Comparison of ENCODE assay signal across 14 mouse cellular contexts in genomic region chr10:7189194-7189593, GRCm38 (mm10). TPM values are rescaled to one million over a fixed set of nuclear protein-coding genes. Genes with fewer than 3 reads are reported as not detected.
A peak's percentile ranks its signal among the peaks of the same experiment; 100 is the strongest.
DNase-seq lines count a peak whose midpoint lies in the region; TF ChIP-seq lines count a peak whose summit lies in the region.
"Had no signal": no experiment of that assay in that cellular context is flagged by ENCODE, and none has a peak within 500 bp of the region (broad histone marks: within the 10 kb centered on the region; RNA-seq: fewer than 3 reads in every experiment).

No protein-coding gene starts in this region.

- TF ChIP-seq CTCF in cerebellum, adult 2 months (IDR thresholded peaks at IDR 0.05; ENCODE audit: borderline replicate concordance, insufficient read depth, low read depth, low read length) = no peak

- no peak for TF ChIP-seq POLR2A in cerebellum, adult 2 months (IDR thresholded peaks at IDR 0.05; ENCODE audit: borderline replicate concordance, insufficient read depth, low read length)

- no peaks in the 10 kb centered on the region for H3K27me3 ChIP-seq in cerebellum, adult 2 months (ENCODE audit: control insufficient read depth, insufficient read depth, low read length)
- H3K27me3 ChIP-seq: embryonic facial prominence, embryonic 13.5 days; heart, embryonic 13.5 days; limb, embryonic 12.5 days had no signal

- WGBS in cerebellum, adult 2 months = 20% methylated on average over 6 of the region's 6 CpGs

- DNase-seq in cerebellum, adult 2 months = no peak
- DNase-seq in cerebellum, postnatal 14 days = no peak
- DNase-seq in 3T3-L1 (ENCODE audit: low read depth, low spot score) (peak; percentile 61), adipocyte (ENCODE audit: low spot score) (peak; percentile 80)
- peak; percentile 40 for DNase-seq in lung, postnatal 36 days
- DNase-seq in frontal cortex, postnatal 25 days (ENCODE audit: low spot score in 2 of 2) = no peak
- no peak for DNase-seq in layer of hippocampus, adult 8-10 months (ENCODE audit: low spot score in 2 of 2)
- no peak for DNase-seq in frontal cortex, postnatal 36 days (ENCODE audit: low spot score in 2 of 2)
- DNase-seq: cerebellum, adult 11 months; spleen, adult 18-20 months; thymus, postnatal 36 days had no signal

- H3K4me1 ChIP-seq in cerebellum, adult 2 months (ENCODE audit: control insufficient read depth, insufficient read depth, low read length) = peaks cover 56% of the 10 kb centered on the region

- H3K27ac ChIP-seq in cerebellum, adult 2 months (ENCODE audit: insufficient read depth, low read length) = peak overlapping the region; percentile 23
- H3K27ac ChIP-seq: embryonic facial prominence, embryonic 13.5 days; heart, embryonic 13.5 days; limb, embryonic 12.5 days had no signal

- H3K4me3 ChIP-seq in cerebellum, adult 2 months (replicated peaks; ENCODE audit: insufficient read depth, low read depth, low read length) = no peak overlapping the region
- H3K4me3 ChIP-seq: embryonic facial prominence, embryonic 13.5 days; heart, embryonic 13.5 days; limb, embryonic 12.5 days had no signal

RNA-seq across cellular contexts. Expression of gene Cnksr3, which starts 22.8 kb away (rescaled TPM):
- 35.9 and 43.3 TPM in 2 replicates for polyA plus RNA-seq in cerebellum, adult 2 months (2012; rRNA removed)
- 1 to 10 TPM; 3.4 to 5.4 (median 4.4) TPM for total RNA-seq in layer of hippocampus, adult 8-10 months (2022)

Comparison
In these comparisons a context has a peak if more than half of its experiments do, and no peak if none do; other contexts are left out.
1. DNase-seq: peak in 3T3-L1 (single experiment), adipocyte (single experiment) and lung, postnatal 36 days (single experiment); none in cerebellum, adult 2 months (0 of 2), cerebellum, postnatal 14 days (0 of 2), frontal cortex, postnatal 25 days (0 of 2), layer of hippocampus, adult 8-10 months (0 of 2) and frontal cortex, postnatal 36 days (0 of 2).